Mouse (Mus musculus): ENCODE measurements around the gene Camsap2. TPM values are rescaled to one million over a fixed set of nuclear protein-coding genes. Genes with fewer than 3 reads are reported as not detected.
A peak's percentile ranks its signal among the peaks of the same experiment; 100 is the strongest.

The Camsap2 gene
- total RNA-seq, 2 experiments from 2014 or later: 32.5 to 33.9 TPM

- no peak for DNase-seq
- intact Hi-C loops (cut with DNase I): loop anchor here (5.0 kb wide), 1 partner anchor 38 kb away; no protein-coding TSS in a partner anchor
Measured at GRCm38 (mm10) chr1:136344768-136345453, 993 bp downstream of the Camsap2 start.

GRCm38 (mm10) chr1:136344281-136344680, 1.6 kb downstream of the Camsap2 start:
- peak in 1 of 2 experiments; percentile 18 for DNase-seq
- intact Hi-C loops (cut with DNase I): loop anchor here (5.0 kb wide), 1 partner anchor 37 kb away; no protein-coding TSS in a partner anchor

GRCm38 (mm10) chr1:136343727-136344126, 2.2 kb downstream of the Camsap2 start:
- intact Hi-C loops (cut with DNase I): loop anchor here (5.0 kb wide), 1 partner anchor 36 kb away; no protein-coding TSS in a partner anchor
- DNase-seq: no peak

- intact Hi-C loops (cut with DNase I): loop anchor here (2.0 to 5.0 kb wide), 2 partner anchors 14 to 33 kb away; no protein-coding TSS in a partner anchor
- DNase-seq: no peak
Measured at GRCm38 (mm10) chr1:136340541-136340940, 5.4 kb downstream of the Camsap2 start.

GRCm38 (mm10) chr1:136334743-136335142, 11.2 kb downstream of the Camsap2 start:
- DNase-seq: no peak
- intact Hi-C loops (cut with DNase I): no loop called here

GRCm38 (mm10) chr1:136333512-136333911, 12.4 kb downstream of the Camsap2 start:
- no peak for DNase-seq
- intact Hi-C loops (cut with DNase I): no loop called here

GRCm38 (mm10) chr1:136333071-136333470, 12.8 kb downstream of the Camsap2 start:
- intact Hi-C loops (cut with DNase I): no loop called here
- DNase-seq: no peak

- intact Hi-C loops (cut with DNase I): no loop called here
- DNase-seq: peak; percentile 24 to 30
Measured at GRCm38 (mm10) chr1:136331836-136332235, 14.1 kb downstream of the Camsap2 start.

- intact Hi-C loops (cut with DNase I): no loop called here
Measured at GRCm38 (mm10) chr1:136329426-136329825, 16.5 kb downstream of the Camsap2 start.

GRCm38 (mm10) chr1:136328640-136329039, 17.3 kb downstream of the Camsap2 start:
- no peak for DNase-seq
- intact Hi-C loops (cut with DNase I): no loop called here

More at GRCm38 (mm10) chr1:136329426-136329825, 16.5 kb downstream of the Camsap2 start:
- DNase-seq: no peak

GRCm38 (mm10) chr1:136327638-136328037, 18.3 kb downstream of the Camsap2 start:
- intact Hi-C loops (cut with DNase I): loop anchor here (2.0 kb wide), 1 partner anchor 13 kb away; no protein-coding TSS in a partner anchor
- no peak for DNase-seq

- intact Hi-C loops (cut with DNase I): loop anchor here (2.0 kb wide), 1 partner anchor 15 kb away; no protein-coding TSS in a partner anchor
- DNase-seq: peak; percentile 64 to 65
Measured at GRCm38 (mm10) chr1:136325933-136326332, 20.0 kb downstream of the Camsap2 start.

GRCm38 (mm10) chr1:136322331-136322730, 23.6 kb downstream of the Camsap2 start:
- intact Hi-C loops (cut with DNase I): no loop called here
- DNase-seq: no peak

GRCm38 (mm10) chr1:136316317-136316716, 29.6 kb downstream of the Camsap2 start:
- no peak for DNase-seq
- intact Hi-C loops (cut with DNase I): no loop called here

- DNase-seq: no peak
- intact Hi-C loops (cut with DNase I): loop anchor here (5.0 kb wide), 1 partner anchor 33 kb away; no protein-coding TSS in a partner anchor
Measured at GRCm38 (mm10) chr1:136309193-136309592, 36.7 kb downstream of the Camsap2 start.

GRCm38 (mm10) chr1:136306424-136306823, 39.5 kb downstream of the Camsap2 start:
- DNase-seq: peak; percentile 50 to 64
- intact Hi-C loops (cut with DNase I): loop anchor here (1.0 to 5.0 kb wide), 2 partner anchors 36 to 153 kb away; no protein-coding TSS in a partner anchor

GRCm38 (mm10) chr1:136293961-136294360, 51.9 kb downstream of the Camsap2 start:
- no peak for DNase-seq
- intact Hi-C loops (cut with DNase I): loop anchor here (5.0 kb wide), 1 partner anchor 228 kb away; no protein-coding TSS in a partner anchor

GRCm38 (mm10) chr1:136289803-136290202, 56.1 kb downstream of the Camsap2 start:
- no peak for DNase-seq
- intact Hi-C loops (cut with DNase I): loop anchor here (2.0 to 5.0 kb wide), 2 partner anchors 169 to 232 kb away; no protein-coding TSS in a partner anchor

- no peak for DNase-seq
- intact Hi-C loops (cut with DNase I): no loop called here
Measured at GRCm38 (mm10) chr1:136277366-136277765, 68.5 kb downstream of the Camsap2 start.

GRCm38 (mm10) chr1:136268224-136268623, 77.7 kb downstream of the Camsap2 start:
- intact Hi-C loops (cut with DNase I): no loop called here
- no peak for DNase-seq

GRCm38 (mm10) chr1:136266127-136266526, 79.8 kb downstream of the Camsap2 start:
- intact Hi-C loops (cut with DNase I): no loop called here
- no peak for DNase-seq

GRCm38 (mm10) chr1:136263355-136263754, 82.5 kb downstream of the Camsap2 start:
- no peak for DNase-seq
- intact Hi-C loops (cut with DNase I): no loop called here
